Mouse (Mus musculus): ENCODE measurements at regions not wholly inside any gene's neighbourhood (a gene's known extent, or its start where the extent isn't known, plus 50 kb on each side); places are given as distances from the start of the nearest gene placed in this dataset.

DNA sequence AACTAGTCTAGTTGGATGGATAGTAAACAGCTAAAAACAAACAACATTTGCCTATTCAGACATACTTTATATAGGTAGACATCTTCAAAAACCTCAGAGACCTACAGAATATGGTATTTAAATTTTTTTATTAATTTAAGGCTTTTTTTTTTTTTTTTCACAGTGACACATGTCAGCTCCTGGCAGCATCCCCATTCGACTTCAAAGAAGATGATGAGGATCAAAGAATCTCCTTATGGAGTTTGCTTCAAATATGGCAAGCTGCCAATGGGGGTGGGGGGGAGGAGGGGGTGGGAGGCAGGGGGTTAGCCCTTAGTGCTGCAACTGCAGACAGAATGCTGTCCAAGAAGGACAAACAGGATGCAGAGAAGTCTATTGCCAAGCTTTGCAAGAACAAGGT is 135.8 kb upstream of the Syt13 start:
- in situ Hi-C loops (cut with MboI; ENCODE audit: low pct_unique_long_range_greater_than_20kb in 1 of 2, low sequenced_read_pairs in 2 of 2, unreplicated experiment in 1 of 2) = no loop called here

DNA sequence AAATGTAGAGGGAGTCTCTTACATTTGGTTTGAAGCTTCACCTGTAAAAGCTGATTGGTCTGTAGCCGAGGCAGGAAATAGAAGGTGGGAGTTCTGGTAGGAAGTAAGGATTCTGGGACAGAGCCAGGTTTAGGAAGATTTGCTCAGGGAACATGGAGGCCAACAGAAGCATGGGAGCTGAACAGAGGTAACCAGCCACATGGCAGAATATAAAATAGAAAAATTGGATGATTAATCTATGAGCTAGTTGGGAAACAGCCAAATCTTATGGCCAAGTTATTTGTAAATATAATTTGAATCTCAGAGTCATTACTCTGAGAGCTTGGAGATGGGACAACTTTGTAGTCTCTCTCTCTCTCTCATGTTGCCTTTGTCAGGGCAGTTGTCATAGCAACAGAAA is 134.9 kb upstream of the Syt13 start:
- in situ Hi-C loops (cut with MboI; ENCODE audit: low pct_unique_long_range_greater_than_20kb in 1 of 2, low sequenced_read_pairs in 2 of 2, unreplicated experiment in 1 of 2) = no loop called here

DNA sequence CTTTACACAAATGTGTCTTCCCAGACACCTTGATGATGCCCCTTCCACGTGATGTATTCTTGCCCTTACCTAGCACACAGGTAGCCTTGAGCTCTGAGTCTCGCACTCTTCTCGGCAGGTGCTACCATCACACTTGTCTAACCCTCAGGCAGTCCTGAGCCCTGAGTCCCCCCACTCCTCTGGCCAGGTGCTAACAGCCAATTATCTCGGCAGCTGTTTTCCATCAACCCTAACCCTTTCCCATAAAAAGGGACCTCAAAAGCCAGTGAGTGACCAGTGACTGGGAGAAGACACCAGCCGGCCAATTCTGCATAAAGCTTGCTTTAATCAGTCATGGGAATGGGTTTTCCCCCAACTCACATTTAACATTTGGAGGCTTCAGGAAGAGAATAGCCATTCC is 133.4 kb upstream of the Syt13 start:
- in situ Hi-C loops (cut with MboI; ENCODE audit: low pct_unique_long_range_greater_than_20kb in 1 of 2, low sequenced_read_pairs in 2 of 2, unreplicated experiment in 1 of 2) = no loop called here

DNA sequence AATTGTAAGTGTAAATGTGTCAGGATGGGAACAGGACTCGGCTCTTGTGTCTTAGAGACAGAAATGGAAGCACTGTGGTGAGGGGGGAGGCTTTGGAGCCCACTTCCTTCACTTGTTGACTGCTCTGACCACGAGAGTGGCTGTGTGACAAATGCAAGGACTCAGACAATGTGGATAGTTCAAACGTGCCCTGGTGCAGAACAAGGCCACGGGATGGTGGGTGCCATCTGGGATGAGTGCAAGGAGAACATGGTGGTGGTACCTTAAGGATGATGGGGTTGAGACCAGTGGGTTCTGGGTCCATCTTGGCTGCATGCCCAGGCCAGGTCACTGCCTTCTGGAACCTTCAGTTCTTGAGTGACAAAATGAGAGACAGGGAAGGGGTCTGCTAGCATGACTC is 132.3 kb upstream of the Syt13 start:
- in situ Hi-C loops (cut with MboI; ENCODE audit: low pct_unique_long_range_greater_than_20kb in 1 of 2, low sequenced_read_pairs in 2 of 2, unreplicated experiment in 1 of 2) = no loop called here

DNA sequence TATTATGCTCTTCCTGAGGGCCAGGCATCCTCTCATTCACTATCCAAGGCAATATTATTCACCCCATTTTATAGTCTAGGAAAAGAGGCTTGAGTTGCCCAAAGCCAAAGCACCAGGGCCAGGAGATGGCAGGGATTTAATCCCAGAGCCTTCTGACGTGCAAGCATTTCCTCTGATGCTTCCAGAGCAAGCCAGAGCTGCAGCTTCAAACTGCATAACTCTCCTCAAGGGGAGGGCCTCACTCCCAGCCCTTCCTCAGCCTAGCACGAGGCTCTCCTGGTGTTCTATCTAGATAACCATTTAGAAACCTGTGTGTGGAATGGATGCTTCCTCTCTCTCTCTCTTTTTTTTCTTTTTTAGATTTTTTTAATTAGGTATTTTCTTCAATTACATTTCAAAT is 130.0 kb upstream of the Syt13 start:
- in situ Hi-C loops (cut with MboI; ENCODE audit: low pct_unique_long_range_greater_than_20kb in 1 of 2, low sequenced_read_pairs in 2 of 2, unreplicated experiment in 1 of 2) = no loop called here

DNA sequence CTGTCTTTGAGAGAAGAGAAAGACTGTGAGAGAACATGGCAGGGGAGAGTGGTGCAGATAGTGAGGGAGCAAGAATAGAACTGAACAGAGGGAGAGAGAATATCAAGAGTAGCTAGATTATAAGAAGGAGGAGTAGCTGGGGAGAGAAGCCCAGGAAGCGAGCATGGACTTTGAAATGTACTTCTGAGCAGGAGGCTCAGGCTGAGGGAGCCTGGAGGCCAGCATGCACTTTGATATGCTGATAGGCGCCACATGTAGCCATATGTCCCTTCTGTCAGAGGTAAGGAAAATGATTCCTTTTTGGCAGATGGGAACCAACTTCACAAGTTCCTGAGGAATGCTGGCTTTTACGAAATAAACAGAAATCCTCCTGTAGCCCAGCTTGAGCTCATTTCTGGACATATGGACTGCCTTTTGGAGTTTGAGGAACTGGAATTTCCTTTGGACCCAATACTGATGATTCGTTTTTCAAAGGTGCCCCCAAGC is 126.9 kb upstream of the Syt13 start:
- in situ Hi-C loops (cut with MboI; ENCODE audit: low pct_unique_long_range_greater_than_20kb in 1 of 2, low sequenced_read_pairs in 2 of 2, unreplicated experiment in 1 of 2) = no loop called here

DNA sequence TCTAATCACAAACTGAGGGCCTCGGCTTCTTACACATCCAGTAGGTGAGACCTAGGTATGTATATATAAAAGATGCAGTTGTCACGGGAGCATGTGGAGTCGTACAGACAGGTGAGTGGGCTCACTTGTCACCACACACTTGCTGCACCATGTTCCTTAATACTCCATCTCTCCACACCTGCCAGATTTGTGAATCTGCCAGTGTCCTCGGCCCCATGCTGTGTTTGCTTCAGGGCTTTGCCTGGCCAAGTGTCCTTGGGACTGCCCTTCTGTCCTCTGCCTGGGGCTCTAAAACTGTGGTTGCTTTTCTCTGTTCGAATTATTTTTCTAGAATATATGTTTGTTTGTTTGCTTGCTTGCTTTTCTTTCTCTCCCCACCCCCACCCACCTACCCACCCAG is 126.0 kb upstream of the Syt13 start:
- in situ Hi-C loops (cut with MboI; ENCODE audit: low pct_unique_long_range_greater_than_20kb in 1 of 2, low sequenced_read_pairs in 2 of 2, unreplicated experiment in 1 of 2) = no loop called here

DNA sequence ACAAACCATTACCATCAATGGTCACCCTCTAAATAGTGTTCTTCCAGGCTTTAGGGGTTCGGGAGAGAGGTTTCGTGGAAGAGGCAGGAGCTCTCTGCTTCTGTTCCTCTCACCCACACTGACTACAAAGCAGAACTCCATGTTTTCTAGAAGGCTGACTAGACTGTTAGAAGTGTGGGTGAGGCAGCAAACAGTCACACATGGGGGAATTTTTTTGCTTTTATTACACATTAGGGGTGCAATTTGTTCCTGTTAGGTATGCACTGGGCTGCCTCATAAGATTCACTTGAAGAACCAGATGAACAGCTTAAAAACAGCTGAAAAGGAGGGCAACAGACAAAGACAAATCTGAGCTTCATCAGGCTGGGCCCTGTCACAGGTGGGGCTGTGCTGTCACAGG is 124.5 kb upstream of the Syt13 start:
- in situ Hi-C loops (cut with MboI; ENCODE audit: low pct_unique_long_range_greater_than_20kb in 1 of 2, low sequenced_read_pairs in 2 of 2, unreplicated experiment in 1 of 2) = no loop called here

DNA sequence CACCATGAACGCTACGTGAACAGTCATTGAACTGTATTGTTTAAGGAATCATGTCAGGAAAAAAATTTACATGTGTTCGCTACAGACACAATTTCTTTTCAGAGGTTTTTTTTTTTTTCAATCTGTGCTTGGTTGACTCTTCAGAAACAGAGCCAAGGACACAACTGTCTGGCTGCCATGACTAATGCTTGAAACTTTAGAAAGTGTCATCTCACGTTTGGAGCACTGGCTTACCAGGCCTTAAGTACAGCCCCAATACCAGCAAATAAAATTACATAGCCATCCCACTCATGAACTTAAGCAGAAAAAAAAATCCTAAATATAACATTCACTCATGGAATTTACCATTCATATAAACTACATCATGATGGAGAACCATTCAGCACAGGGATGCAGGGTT is 115.1 kb upstream of the Syt13 start:
- in situ Hi-C loops (cut with MboI; ENCODE audit: low pct_unique_long_range_greater_than_20kb in 1 of 2, low sequenced_read_pairs in 2 of 2, unreplicated experiment in 1 of 2) = loop anchor here in 1 of 2 experiments (25.0 kb wide), 1 partner anchor 187 kb away; no protein-coding TSS in a partner anchor

DNA sequence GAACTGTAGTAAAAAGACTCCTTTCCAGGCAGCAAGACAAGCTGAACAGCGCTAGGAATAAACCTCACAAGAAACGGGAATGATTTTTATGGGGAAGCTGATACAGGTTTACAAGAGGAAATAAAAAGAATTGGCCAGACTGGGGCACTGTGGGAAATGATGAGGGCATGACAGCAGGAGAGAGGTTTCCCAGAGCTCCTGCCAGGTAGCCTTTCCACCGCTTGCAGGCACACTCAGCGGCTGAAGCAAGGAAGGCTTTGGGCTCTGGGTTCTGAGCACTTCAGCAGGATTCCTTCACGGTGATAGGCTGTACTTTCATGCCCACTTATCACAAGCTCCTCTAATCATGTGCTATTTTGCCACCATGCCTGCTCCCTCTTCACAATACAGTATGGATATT is 114.2 kb upstream of the Syt13 start:
- in situ Hi-C loops (cut with MboI; ENCODE audit: low pct_unique_long_range_greater_than_20kb in 1 of 2, low sequenced_read_pairs in 2 of 2, unreplicated experiment in 1 of 2) = loop anchor here in 1 of 2 experiments (25.0 kb wide), 1 partner anchor 188 kb away; no protein-coding TSS in a partner anchor

DNA sequence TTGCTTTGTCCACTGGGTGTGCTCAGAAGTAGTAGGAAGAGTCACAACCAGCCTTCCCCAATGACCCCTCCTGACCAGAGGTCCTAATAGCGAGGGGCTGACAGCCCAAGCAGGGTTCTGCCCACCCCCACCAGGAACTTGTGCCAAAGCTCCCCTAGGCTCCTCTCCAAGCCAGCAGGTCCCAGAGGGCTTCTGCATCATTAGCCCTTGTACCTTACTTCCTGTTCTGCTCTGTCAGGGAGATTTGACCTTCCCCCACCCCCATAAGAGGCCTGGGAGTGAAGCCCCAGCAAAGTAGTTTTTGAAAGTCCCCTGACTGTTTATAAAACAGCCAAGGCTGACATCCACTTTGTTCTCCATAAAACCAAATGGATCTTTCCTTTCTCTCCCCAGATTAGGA is 110.0 kb upstream of the Syt13 start:
- in situ Hi-C loops (cut with MboI; ENCODE audit: low pct_unique_long_range_greater_than_20kb in 1 of 2, low sequenced_read_pairs in 2 of 2, unreplicated experiment in 1 of 2) = loop anchor here in 1 of 2 experiments (25.0 kb wide), 1 partner anchor 193 kb away; no protein-coding TSS in a partner anchor

DNA sequence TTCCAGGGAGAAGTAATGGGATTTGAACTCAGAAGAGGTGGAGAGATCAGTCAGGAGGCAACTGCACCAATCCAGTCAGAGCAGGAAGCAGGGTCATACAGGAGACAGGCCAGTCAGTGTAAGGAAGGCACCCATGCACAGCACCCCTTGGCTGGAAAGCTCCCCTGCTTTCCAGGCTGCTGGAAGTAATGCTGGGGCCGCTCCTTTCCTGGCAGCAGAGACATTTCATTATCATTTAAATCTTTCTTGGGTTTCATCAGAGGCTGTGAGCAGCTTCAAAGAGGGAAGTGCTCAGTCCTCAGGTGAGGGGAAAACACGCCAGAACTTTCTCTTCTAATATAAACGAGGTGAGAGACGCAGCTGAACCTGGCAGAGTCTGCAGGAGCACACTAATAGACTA is 109.1 kb upstream of the Syt13 start:
- in situ Hi-C loops (cut with MboI; ENCODE audit: low pct_unique_long_range_greater_than_20kb in 1 of 2, low sequenced_read_pairs in 2 of 2, unreplicated experiment in 1 of 2) = loop anchor here in 1 of 2 experiments (25.0 kb wide), 1 partner anchor 193 kb away; no protein-coding TSS in a partner anchor

DNA sequence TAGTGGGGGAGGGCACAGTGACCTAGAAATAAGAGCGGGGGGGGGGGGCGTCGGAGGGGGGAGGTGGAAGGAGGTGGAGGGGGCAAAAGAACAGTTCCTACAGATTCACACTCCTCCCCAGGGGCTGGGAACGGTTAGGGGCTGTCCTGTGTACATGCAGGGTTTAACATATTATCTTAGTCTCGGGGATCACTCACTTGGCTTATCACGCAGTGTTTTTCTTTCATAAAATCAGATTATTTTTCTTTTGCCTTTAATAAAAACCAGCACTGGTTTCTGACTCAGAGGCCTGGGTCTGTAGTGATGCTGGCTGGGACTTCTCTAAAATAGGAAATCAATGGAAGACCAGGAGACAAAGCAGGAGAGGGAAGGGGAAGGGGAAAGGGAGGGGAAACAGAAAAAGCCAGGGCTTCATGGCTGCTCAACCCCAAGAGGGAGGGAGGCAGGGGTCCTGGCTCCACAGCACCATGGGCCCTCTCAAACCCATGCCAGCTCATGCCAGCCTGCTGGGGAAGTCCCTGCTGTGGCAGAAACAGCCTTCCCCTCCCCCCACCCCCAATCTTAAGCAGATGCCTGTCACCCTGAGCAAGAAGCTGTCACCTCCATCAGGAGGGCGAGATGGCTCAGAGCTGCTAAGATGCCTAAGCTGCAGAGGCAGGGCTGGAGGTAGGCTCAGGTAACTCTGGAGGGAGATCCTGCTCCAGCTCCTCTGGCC is 108.3 kb upstream of the Syt13 start:
- in situ Hi-C loops (cut with MboI; ENCODE audit: low pct_unique_long_range_greater_than_20kb in 1 of 2, low sequenced_read_pairs in 2 of 2, unreplicated experiment in 1 of 2) = loop anchor here in 1 of 2 experiments (25.0 kb wide), 1 partner anchor 194 kb away; no protein-coding TSS in a partner anchor

DNA sequence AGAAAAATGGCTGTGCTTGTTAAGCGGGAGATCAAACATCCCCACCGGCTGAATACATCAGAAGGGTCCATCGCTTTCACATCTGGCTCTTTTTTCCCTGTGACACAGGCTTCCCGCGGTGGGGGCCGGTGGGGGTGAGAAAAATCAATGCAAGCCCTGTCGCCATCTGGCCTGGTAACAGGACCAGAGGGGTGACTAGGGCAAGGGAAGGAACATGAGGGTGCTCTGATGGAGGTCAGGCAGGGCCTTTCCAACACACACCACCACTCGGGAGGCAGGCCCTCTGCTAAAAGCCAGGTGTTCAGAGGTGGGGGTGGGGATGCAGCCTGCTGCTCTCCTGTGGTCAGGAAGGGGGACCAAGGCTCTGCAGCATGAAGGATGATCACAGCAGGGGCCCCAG is 107.5 kb upstream of the Syt13 start:
- in situ Hi-C loops (cut with MboI; ENCODE audit: low pct_unique_long_range_greater_than_20kb in 1 of 2, low sequenced_read_pairs in 2 of 2, unreplicated experiment in 1 of 2) = loop anchor here in 1 of 2 experiments (25.0 kb wide), 1 partner anchor 195 kb away; no protein-coding TSS in a partner anchor

DNA sequence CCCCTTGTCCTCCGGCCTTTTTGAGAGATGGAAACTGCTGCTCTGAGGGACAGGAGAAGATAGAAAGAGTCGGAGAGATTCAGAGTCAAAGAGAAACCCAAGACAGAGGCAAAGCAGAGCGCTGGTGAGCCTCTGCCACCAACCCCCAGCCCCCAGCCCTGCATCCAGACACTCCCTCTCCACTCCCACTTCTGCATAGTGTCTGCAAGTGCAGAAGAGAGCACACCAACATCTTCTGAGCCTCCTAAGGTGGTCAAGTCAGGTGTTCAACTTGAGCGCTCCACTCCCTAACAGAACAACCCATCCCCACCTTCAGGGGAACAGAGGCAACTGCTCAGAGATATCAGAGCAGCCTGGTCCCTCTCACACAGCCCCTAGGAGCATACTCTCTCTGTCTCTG is 106.8 kb upstream of the Syt13 start:
- in situ Hi-C loops (cut with MboI; ENCODE audit: low pct_unique_long_range_greater_than_20kb in 1 of 2, low sequenced_read_pairs in 2 of 2, unreplicated experiment in 1 of 2) = loop anchor here in 1 of 2 experiments (25.0 kb wide), 1 partner anchor 196 kb away; no protein-coding TSS in a partner anchor

DNA sequence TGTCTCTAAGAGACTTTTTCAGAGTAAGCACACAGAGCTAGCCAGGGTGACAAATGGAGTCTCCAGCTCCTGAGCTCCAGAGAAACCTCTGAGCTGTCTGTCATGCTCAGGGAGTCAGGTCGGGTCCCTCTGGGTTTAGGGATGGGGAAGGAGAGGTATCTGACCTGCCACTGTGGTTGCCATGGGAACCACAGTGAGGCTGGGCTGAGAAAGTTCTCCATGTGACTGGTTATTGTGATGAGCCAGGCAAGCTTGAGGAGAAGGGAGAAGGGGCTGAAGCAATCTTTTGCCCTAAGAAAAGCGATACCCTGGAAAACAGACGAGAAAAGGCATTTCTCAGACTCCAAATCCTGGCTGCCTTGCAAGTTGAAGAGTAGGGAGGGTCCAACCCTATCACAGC is 105.7 kb upstream of the Syt13 start:
- in situ Hi-C loops (cut with MboI; ENCODE audit: low pct_unique_long_range_greater_than_20kb in 1 of 2, low sequenced_read_pairs in 2 of 2, unreplicated experiment in 1 of 2) = loop anchor here in 1 of 2 experiments (25.0 kb wide), 1 partner anchor 197 kb away; no protein-coding TSS in a partner anchor

DNA sequence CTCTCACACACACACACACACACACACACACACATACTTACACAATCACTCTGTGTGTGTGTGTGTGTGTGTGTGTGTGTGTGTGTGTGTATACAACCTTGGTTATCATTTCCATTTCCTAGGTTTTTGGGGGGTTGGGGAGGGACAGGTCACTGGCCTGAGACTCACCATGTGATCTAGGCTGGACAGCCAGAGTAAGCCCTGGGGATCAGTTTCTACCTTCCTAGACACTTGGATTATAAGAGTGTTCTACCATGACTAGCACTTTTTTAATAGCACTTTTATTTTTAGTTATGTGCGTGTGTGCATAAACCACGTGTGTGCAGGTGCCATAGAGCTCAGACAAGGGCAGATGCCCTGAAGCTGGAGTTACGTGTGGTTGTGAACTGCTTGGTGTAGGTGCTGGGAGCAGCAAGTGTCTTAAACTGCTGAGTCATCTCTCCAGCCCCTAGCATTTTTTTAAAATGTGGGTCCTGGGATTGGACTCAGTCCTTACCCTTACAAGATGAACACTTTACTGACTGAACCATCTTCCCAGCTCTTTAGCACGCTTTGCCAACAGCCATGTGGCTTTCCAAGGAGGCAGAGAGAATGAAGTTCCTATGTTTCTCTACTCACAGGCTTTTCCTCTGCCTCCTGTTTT is 105.1 kb upstream of the Syt13 start:
- in situ Hi-C loops (cut with MboI; ENCODE audit: low pct_unique_long_range_greater_than_20kb in 1 of 2, low sequenced_read_pairs in 2 of 2, unreplicated experiment in 1 of 2) = loop anchor here in 1 of 2 experiments (25.0 kb wide), 1 partner anchor 198 kb away; no protein-coding TSS in a partner anchor

DNA sequence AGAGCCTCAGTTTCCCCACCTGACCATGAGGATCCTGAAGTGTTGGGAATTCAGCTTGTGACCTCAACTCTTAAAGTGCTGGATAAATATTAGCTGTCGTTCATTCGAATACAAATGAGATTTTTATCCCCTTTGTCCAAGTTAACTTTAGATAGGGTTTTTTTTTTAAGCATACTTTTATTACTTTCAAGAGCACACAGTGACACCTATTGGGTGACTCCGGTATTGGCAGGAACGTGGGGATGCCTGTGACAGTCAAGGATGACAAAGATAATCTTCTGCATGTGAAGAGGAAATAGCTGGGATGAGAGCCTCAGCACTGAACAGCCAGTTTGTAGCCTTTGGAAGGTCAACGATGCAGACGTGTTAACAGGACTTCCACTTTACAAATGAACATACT is 103.9 kb upstream of the Syt13 start:
- in situ Hi-C loops (cut with MboI; ENCODE audit: low pct_unique_long_range_greater_than_20kb in 1 of 2, low sequenced_read_pairs in 2 of 2, unreplicated experiment in 1 of 2) = loop anchor here in 1 of 2 experiments (25.0 kb wide), 1 partner anchor 199 kb away; no protein-coding TSS in a partner anchor

DNA sequence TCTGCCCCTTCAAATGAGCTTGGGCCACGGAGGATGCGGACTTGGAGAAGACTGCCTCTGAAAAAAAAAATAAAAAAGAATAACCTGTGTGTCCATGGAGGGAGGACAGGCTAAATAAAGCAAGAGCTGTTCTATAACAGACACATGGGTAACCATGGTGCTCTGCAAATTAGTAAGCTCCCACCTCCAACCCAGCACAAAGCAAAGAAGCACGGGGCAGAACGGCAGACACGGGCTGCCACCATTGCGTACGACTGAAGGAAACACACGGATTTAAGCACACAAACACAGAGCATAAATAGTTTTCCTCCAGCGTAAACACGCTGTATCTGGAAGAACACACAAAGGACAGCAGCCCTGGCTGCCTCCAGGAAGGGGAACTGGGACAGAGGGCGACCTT is 101.9 kb upstream of the Syt13 start:
- in situ Hi-C loops (cut with MboI; ENCODE audit: low pct_unique_long_range_greater_than_20kb in 1 of 2, low sequenced_read_pairs in 2 of 2, unreplicated experiment in 1 of 2) = loop anchor here in 1 of 2 experiments (25.0 kb wide), 1 partner anchor 201 kb away; no protein-coding TSS in a partner anchor
